Mouse (Mus musculus) limb, embryonic 15.5 days (tissue): Measurements from ENCODE around the gene Nkx3-2. TPM values are rescaled to one million over a fixed set of nuclear protein-coding genes. Genes with fewer than 3 reads are reported as not detected.

Experiments
- ATAC-seq: fragments of 200-750 bp; cut with Nextera tagmentation; 2 replicates; pipeline ENCODE4 v1.8.0; 2017; ENCODE audit warnings: low read depth, moderate TSS enrichment; ENCODE audit not compliant: insufficient number of reproducible peaks, low FRiP score, low TSS enrichment
- H3K27ac ChIP-seq: fragments of 300-500 bp; sonication (generic); 2 replicates; pipeline ENCODE4 v1.5.1; 2015; ENCODE audit warnings: moderate library complexity, mild to moderate bottlenecking, inconsistent platforms
- H3K27me3 ChIP-seq: fragments of 300-500 bp; sonication (generic); 2 replicates; pipeline ENCODE4 v1.6.1; 2015; ENCODE audit warnings: inconsistent platforms
- H3K36me3 ChIP-seq: fragments of 300-500 bp; sonication (generic); 2 replicates; pipeline ENCODE4 v1.6.1; 2015; ENCODE audit warnings: inconsistent platforms
- H3K4me1 ChIP-seq: fragments of 300-500 bp; sonication (generic); 2 replicates; pipeline ENCODE4 v1.6.1; 2015; ENCODE audit warnings: inconsistent platforms
- H3K4me2 ChIP-seq: fragments of 300-500 bp; sonication (generic); 2 replicates; pipeline ENCODE4 v1.6.1; 2015; ENCODE audit warnings: mild to moderate bottlenecking, inconsistent platforms
- H3K4me3 ChIP-seq: fragments of 300-500 bp; sonication (generic); 2 replicates; pipeline ENCODE4 v1.5.1; 2015; ENCODE audit warnings: mild to moderate bottlenecking, inconsistent platforms
- H3K9ac ChIP-seq: fragments of 300-500 bp; sonication (generic); 2 replicates; pipeline ENCODE4 v1.6.1; 2015; ENCODE audit warnings: inconsistent platforms
- H3K9me3 ChIP-seq: fragments of 300-500 bp; sonication (generic); 2 replicates; pipeline ENCODE4 v1.6.1; 2016; ENCODE audit warnings: inconsistent platforms
- WGBS: fragments of 180-500 bp; shearing (Covaris S2); methylation state at CpG from one replicate; pipeline ENCODE4 v1.1.7; 2015; 5-methylcytosine and 5-hydroxymethylcytosine counted together
- polyA plus RNA-seq: library from polyadenylated mRNA; unstranded; fragments of >200 nt; fragmentation: Nextera tagmentation; extraction: Ambion mirVana; gene quantifications from 2 replicates; pipeline ENCODE4 v1.2.1, GENCODE M21; 2015

Gene Nkx3-2
- polyA plus RNA-seq, 1 experiment from 2014 or later = 4.3 TPM

- Histone ChIP-seq H3K9me3 (no peaks in the 10 kb centered on the region), H3K4me2 (peak overlapping the region; percentile 78), H3K9ac (no peak overlapping the region), H3K36me3 (no peaks in the 10 kb centered on the region), H3K4me3 (peak overlapping the region; percentile 51), H3K4me1 (peaks cover 33% of the 10 kb centered on the region), H3K27ac (no peak overlapping the region), H3K27me3 (peaks cover 84% of the 10 kb centered on the region)
- 9% methylated on average over 22 of the region's 22 CpGs for WGBS
- no peak for ATAC-seq
These were observed 3.3 kb downstream of the Nkx3-2 start for GRCm38 (mm10) chr5:41760831-41761508.

- Histone ChIP-seq H3K4me1 (peaks cover 36% of the 10 kb centered on the region), H3K9ac (no peak overlapping the region), H3K27ac (no peak overlapping the region), H3K27me3 (peaks cover 88% of the 10 kb centered on the region), H3K4me2 (no peak overlapping the region), H3K4me3 (no peak overlapping the region), H3K36me3 (no peaks in the 10 kb centered on the region), H3K9me3 (no peaks in the 10 kb centered on the region)
- no peak for ATAC-seq
- WGBS = 21% methylated on average over 8 of the region's 8 CpGs
These were observed 4.2 kb downstream of the Nkx3-2 start for GRCm38 (mm10) chr5:41760071-41760470.

GRCm38 (mm10) chr5:41758671-41759639, 5.3 kb downstream of the Nkx3-2 start:
- H3K4me1 ChIP-seq = peaks cover 39% of the 10 kb centered on the region
- ATAC-seq = no peak
- no peak overlapping the region for H3K4me2 ChIP-seq
- no peak overlapping the region for H3K4me3 ChIP-seq
- H3K9me3 ChIP-seq = no peaks in the 10 kb centered on the region
- H3K9ac ChIP-seq = no peak overlapping the region
- no peaks in the 10 kb centered on the region for H3K36me3 ChIP-seq
- no peak overlapping the region for H3K27ac ChIP-seq
- WGBS = 21% methylated on average over 19 of the region's 19 CpGs
- peaks cover 95% of the 10 kb centered on the region for H3K27me3 ChIP-seq

GRCm38 (mm10) chr5:41757338-41757737, 7.0 kb downstream of the Nkx3-2 start:
- no peaks in the 10 kb centered on the region for H3K9me3 ChIP-seq
- no peaks in the 10 kb centered on the region for H3K36me3 ChIP-seq
- H3K4me1 ChIP-seq = peaks cover 24% of the 10 kb centered on the region
- no peak overlapping the region for H3K27ac ChIP-seq
- no peak for ATAC-seq
- H3K4me3 ChIP-seq = no peak overlapping the region
- H3K4me2 ChIP-seq = no peak overlapping the region
- H3K27me3 ChIP-seq = peaks cover 94% of the 10 kb centered on the region
- H3K9ac ChIP-seq = no peak overlapping the region
- 20% methylated on average over 5 of the region's 5 CpGs for WGBS

GRCm38 (mm10) chr5:41756396-41756795, 7.9 kb downstream of the Nkx3-2 start:
- no peak for ATAC-seq
- Histone ChIP-seq H3K4me1 (peaks cover 17% of the 10 kb centered on the region), H3K9me3 (no peaks in the 10 kb centered on the region), H3K4me3 (no peak overlapping the region), H3K36me3 (no peaks in the 10 kb centered on the region), H3K27me3 (peaks cover 94% of the 10 kb centered on the region), H3K4me2 (no peak overlapping the region), H3K9ac (no peak overlapping the region), H3K27ac (no peak overlapping the region)
- WGBS = 10% methylated on average over 4 of the region's 4 CpGs

GRCm38 (mm10) chr5:41755373-41755960, 8.8 kb downstream of the Nkx3-2 start:
- Histone ChIP-seq H3K36me3 (no peaks in the 10 kb centered on the region), H3K27me3 (peaks cover 96% of the 10 kb centered on the region), H3K4me2 (no peak overlapping the region), H3K9me3 (no peaks in the 10 kb centered on the region), H3K27ac (no peak overlapping the region), H3K4me3 (no peak overlapping the region), H3K9ac (no peak overlapping the region), H3K4me1 (peaks cover 14% of the 10 kb centered on the region)
- WGBS = 6% methylated on average over 23 of the region's 23 CpGs
- ATAC-seq = no peak

- H3K36me3 ChIP-seq = no peaks in the 10 kb centered on the region
- peak overlapping the region; percentile 5; the same call in 1 of the 2 replicates for H3K4me3 ChIP-seq
- ATAC-seq = no peak
- H3K27me3 ChIP-seq = peaks cover 96% of the 10 kb centered on the region
- H3K27ac ChIP-seq = no peak overlapping the region
- H3K4me1 ChIP-seq = peaks cover 14% of the 10 kb centered on the region
- 4% methylated on average over 16 of the region's 16 CpGs for WGBS
- H3K9ac ChIP-seq = no peak overlapping the region
- H3K9me3 ChIP-seq = no peaks in the 10 kb centered on the region
- peak overlapping the region; percentile 11; the same call in 1 of the 2 replicates for H3K4me2 ChIP-seq
These were observed 9.5 kb downstream of the Nkx3-2 start for GRCm38 (mm10) chr5:41754836-41755235.

GRCm38 (mm10) chr5:41754226-41754775, 10.0 kb downstream of the Nkx3-2 start:
- peaks cover 98% of the 10 kb centered on the region for H3K27me3 ChIP-seq
- peak overlapping the region; percentile 5; the same call in 1 of the 2 replicates for H3K4me3 ChIP-seq

GRCm38 (mm10) chr5:41752721-41753120, 11.6 kb downstream of the Nkx3-2 start:
- Histone ChIP-seq H3K9me3 (no peaks in the 10 kb centered on the region), H3K27ac (no peak overlapping the region), H3K4me1 (peaks cover 14% of the 10 kb centered on the region), H3K36me3 (no peaks in the 10 kb centered on the region), H3K9ac (no peak overlapping the region), H3K4me3 (no peak overlapping the region), H3K4me2 (no peak overlapping the region), H3K27me3 (peaks cover 98% of the 10 kb centered on the region)
- ATAC-seq = no peak
- 32% methylated on average over 4 of the region's 4 CpGs for WGBS

More at GRCm38 (mm10) chr5:41754226-41754775, 10.0 kb downstream of the Nkx3-2 start:
- peaks cover 14% of the 10 kb centered on the region for H3K4me1 ChIP-seq
- no peaks in the 10 kb centered on the region for H3K36me3 ChIP-seq
- H3K9ac ChIP-seq = no peak overlapping the region
- no peak for ATAC-seq
- no peak overlapping the region for H3K27ac ChIP-seq
- peak overlapping the region; percentile 11; the same call in 1 of the 2 replicates for H3K4me2 ChIP-seq
- H3K9me3 ChIP-seq = no peaks in the 10 kb centered on the region
- 4% methylated on average over 17 of the region's 17 CpGs for WGBS

- H3K4me2 ChIP-seq = no peak overlapping the region
- H3K4me3 ChIP-seq = no peak overlapping the region
- 5% methylated on average over 11 of the region's 15 CpGs for WGBS
- no peaks in the 10 kb centered on the region for H3K9me3 ChIP-seq
- H3K4me1 ChIP-seq = no peaks in the 10 kb centered on the region
- H3K27me3 ChIP-seq = peaks cover 76% of the 10 kb centered on the region
- no peak for ATAC-seq
- no peak overlapping the region for H3K27ac ChIP-seq
- no peaks in the 10 kb centered on the region for H3K36me3 ChIP-seq
- H3K9ac ChIP-seq = no peak overlapping the region
These were observed 19.2 kb downstream of the Nkx3-2 start for GRCm38 (mm10) chr5:41744898-41745780.

GRCm38 (mm10) chr5:41744234-41744633, 20.1 kb downstream of the Nkx3-2 start:
- Histone ChIP-seq H3K4me1 (no peaks in the 10 kb centered on the region), H3K27me3 (peaks cover 70% of the 10 kb centered on the region), H3K4me2 (no peak overlapping the region), H3K4me3 (no peak overlapping the region), H3K9me3 (no peaks in the 10 kb centered on the region), H3K9ac (no peak overlapping the region), H3K36me3 (no peaks in the 10 kb centered on the region), H3K27ac (no peak overlapping the region)
- no peak for ATAC-seq
- WGBS = 10% methylated on average over 7 of the region's 7 CpGs
